Mouse (Mus musculus) kidney, embryonic 14.5 days (tissue): ENCODE measurements at regions not wholly inside any gene's neighbourhood (a gene's known extent, or its start where the extent isn't known, plus 50 kb on each side); places are given as distances from the start of the nearest gene placed in this dataset.

ENCODE experiments used
- ATAC-seq: fragments of 200-750 bp; cut with Nextera tagmentation; 2 replicates; pipeline ENCODE4 v1.8.0; 2017; ENCODE audit warnings: moderate number of reproducible peaks, mild to moderate bottlenecking, moderate TSS enrichment, moderate library complexity; ENCODE audit not compliant: low FRiP score, low TSS enrichment
- H3K27ac ChIP-seq: fragments of 300-500 bp; sonication (generic); 2 replicates; pipeline ENCODE4 v1.5.1; 2014; ENCODE audit warnings: low read depth, mild to moderate bottlenecking, low read length, moderate library complexity, mixed read lengths
- H3K27me3 ChIP-seq: fragments of 300-500 bp; sonication (generic); 2 replicates; pipeline ENCODE4 v1.6.1; 2014; ENCODE audit warnings: mild to moderate bottlenecking, low read length; ENCODE audit not compliant: control insufficient read depth, insufficient read depth
- H3K36me3 ChIP-seq: fragments of 300-500 bp; sonication (generic); 2 replicates; pipeline ENCODE4 v1.6.1; 2014; ENCODE audit warnings: low read length, mixed read lengths; ENCODE audit not compliant: control insufficient read depth, insufficient read depth
- H3K4me1 ChIP-seq: fragments of 300-500 bp; sonication (generic); 2 replicates; pipeline ENCODE4 v1.6.1; 2014; ENCODE audit warnings: low read length, mixed read lengths; ENCODE audit not compliant: control insufficient read depth, insufficient read depth
- H3K4me2 ChIP-seq: fragments of 300-500 bp; sonication (generic); replicated peaks from 2 replicates; pipeline ENCODE4 v1.6.1; 2014; ENCODE audit warnings: low read depth, mild to moderate bottlenecking, low read length
- H3K4me3 ChIP-seq: fragments of 300-500 bp; sonication (generic); 2 replicates; pipeline ENCODE4 v1.5.1; 2014; ENCODE audit warnings: mild to moderate bottlenecking, low read length
- H3K9ac ChIP-seq: fragments of 300-500 bp; sonication (generic); 2 replicates; pipeline ENCODE4 v1.6.1; 2014; ENCODE audit warnings: low read depth, mild to moderate bottlenecking, low read length, moderate library complexity
- H3K9me3 ChIP-seq: fragments of 300-500 bp; sonication (generic); 2 replicates; pipeline ENCODE4 v1.6.1; 2016; ENCODE audit warnings: low read length; ENCODE audit not compliant: control insufficient read depth
- WGBS: fragments of 180-500 bp; shearing (Covaris S2); extraction: QIAGEN DNeasy Blood & Tissue Kit; methylation state at CpG from one replicate; pipeline ENCODE4 v1.1.7; 2014; 5-methylcytosine and 5-hydroxymethylcytosine counted together

DNA sequence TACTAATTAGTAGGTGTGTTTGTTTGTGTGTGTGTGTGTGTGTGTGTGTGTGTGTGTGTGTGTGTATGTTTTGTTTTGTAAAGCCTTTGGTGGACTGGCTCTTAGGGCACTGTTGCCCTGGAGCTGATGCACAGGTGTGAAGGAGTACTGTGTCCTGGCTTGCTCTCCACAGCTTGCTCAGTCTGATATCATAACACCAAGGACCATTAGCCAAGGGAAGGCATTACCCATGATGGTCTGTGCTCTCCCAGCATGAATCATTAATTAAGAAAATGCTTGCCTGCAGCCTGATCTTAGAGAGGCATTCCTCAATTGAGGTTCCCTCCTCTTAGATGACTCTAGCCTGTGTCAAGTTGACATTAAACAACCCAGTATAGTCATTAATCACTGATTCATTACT is 54.7 kb downstream of the Spry2 start:
- Histone ChIP-seq H3K27me3 (no peaks in the 10 kb centered on the region), H3K9ac (no peak overlapping the region), H3K27ac (no peak overlapping the region), H3K4me1 (no peaks in the 10 kb centered on the region), H3K9me3 (no peaks in the 10 kb centered on the region), H3K4me2 (no peak overlapping the region), H3K4me3 (no peak overlapping the region), H3K36me3 (no peaks in the 10 kb centered on the region)
- peak; percentile 64; the same call in 1 of the 2 replicates for ATAC-seq

DNA sequence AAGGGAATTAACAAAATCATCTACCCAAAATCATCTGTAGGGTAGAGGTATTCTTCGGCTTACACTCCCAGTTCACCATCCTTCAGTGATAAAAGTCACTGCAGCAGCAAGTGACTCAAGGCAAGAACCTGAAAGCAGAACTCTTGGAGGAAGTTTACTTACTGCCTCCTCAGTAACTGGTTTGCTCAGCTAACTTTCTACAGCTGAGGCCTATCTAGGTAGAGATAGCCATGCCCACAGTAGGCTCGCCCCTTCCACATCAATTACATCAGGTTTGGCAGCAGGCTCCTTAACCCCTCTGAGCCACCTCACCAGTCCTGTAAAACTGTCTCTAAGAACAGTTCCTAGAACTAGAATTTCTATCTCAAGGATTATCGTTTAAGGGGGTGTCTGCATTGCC is 59.1 kb downstream of the Spry2 start:
- 75% methylated on average over 3 of the region's 3 CpGs for WGBS
- no peaks in the 10 kb centered on the region for H3K36me3 ChIP-seq
- H3K27me3 ChIP-seq, result no peaks in the 10 kb centered on the region
- no peaks in the 10 kb centered on the region for H3K4me1 ChIP-seq
- no peak overlapping the region for H3K4me2 ChIP-seq
- no peaks in the 10 kb centered on the region for H3K9me3 ChIP-seq
- no peak overlapping the region for H3K4me3 ChIP-seq
- ATAC-seq, result no peak
- no peak overlapping the region for H3K9ac ChIP-seq
- H3K27ac ChIP-seq, result no peak overlapping the region

GRCm38 (mm10) chr14:105830701-105831100 is 65.9 kb downstream of the Spry2 start:
- Histone ChIP-seq H3K27me3 (no peaks in the 10 kb centered on the region), H3K36me3 (no peaks in the 10 kb centered on the region), H3K4me1 (no peaks in the 10 kb centered on the region), H3K9me3 (no peaks in the 10 kb centered on the region), H3K4me2 (no peak overlapping the region), H3K4me3 (no peak overlapping the region), H3K9ac (no peak overlapping the region), H3K27ac (no peak overlapping the region)
- ATAC-seq, result no peak
- WGBS, result 93% methylated on average over 12 of the region's 12 CpGs

- H3K4me1 ChIP-seq, result no peaks in the 10 kb centered on the region
- no peaks in the 10 kb centered on the region for H3K9me3 ChIP-seq
- H3K4me3 ChIP-seq, result no peak overlapping the region
- no peak overlapping the region for H3K27ac ChIP-seq
- WGBS, result 78% methylated on average over 4 of the region's 4 CpGs
- no peak for ATAC-seq
- no peak overlapping the region for H3K4me2 ChIP-seq
- no peaks in the 10 kb centered on the region for H3K27me3 ChIP-seq
- no peaks in the 10 kb centered on the region for H3K36me3 ChIP-seq
- H3K9ac ChIP-seq, result no peak overlapping the region
Observed at GRCm38 (mm10) chr14:105830301-105830700, 66.3 kb downstream of the Spry2 start.

- H3K9me3 ChIP-seq, result no peaks in the 10 kb centered on the region
- H3K36me3 ChIP-seq, result no peaks in the 10 kb centered on the region
- H3K4me2 ChIP-seq, result no peak overlapping the region
- WGBS, result 57% methylated on average over 8 of the region's 8 CpGs
- H3K4me1 ChIP-seq, result no peaks in the 10 kb centered on the region
- H3K27ac ChIP-seq, result no peak overlapping the region
- no peak overlapping the region for H3K4me3 ChIP-seq
- no peak overlapping the region for H3K9ac ChIP-seq
- H3K27me3 ChIP-seq, result 0 out of 2 replicates have a peak, but pooled peaks cover 3% of the 10 kb centered on the region
- ATAC-seq, result peak; percentile 47; the same call in 1 of the 2 replicates
Observed at GRCm38 (mm10) chr14:105823129-105823528, 73.5 kb downstream of the Spry2 start.

DNA sequence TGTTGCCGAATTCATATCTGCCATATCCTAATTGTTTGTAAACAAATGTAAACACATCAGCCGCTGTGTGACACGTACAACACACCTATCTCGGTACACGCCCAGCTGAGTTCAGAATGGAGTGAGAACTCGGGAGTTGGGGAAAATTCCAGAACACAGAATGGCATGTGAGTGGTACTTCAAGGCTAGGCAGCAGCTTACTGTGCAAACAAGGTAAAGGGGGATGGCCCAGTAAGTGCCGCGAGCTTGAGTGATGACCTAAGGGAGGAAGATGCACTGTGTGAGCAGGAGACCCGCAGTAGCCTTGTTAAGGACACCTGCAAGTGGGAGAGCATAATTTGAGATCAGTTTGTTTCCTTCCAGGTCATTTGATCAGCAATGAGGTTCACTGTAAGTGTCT is 74.0 kb downstream of the Spry2 start:
- Histone ChIP-seq H3K27me3 (0 out of 2 replicates have a peak, but pooled peaks cover 3% of the 10 kb centered on the region), H3K9me3 (no peaks in the 10 kb centered on the region), H3K4me1 (no peaks in the 10 kb centered on the region), H3K27ac (no peak overlapping the region), H3K36me3 (no peaks in the 10 kb centered on the region), H3K4me2 (no peak overlapping the region), H3K9ac (no peak overlapping the region), H3K4me3 (no peak overlapping the region)
- WGBS, result 76% methylated on average over 9 of the region's 9 CpGs
- peak; percentile 45; the same call in 1 of the 2 replicates for ATAC-seq

GRCm38 (mm10) chr14:105819534-105819933 is 77.1 kb downstream of the Spry2 start:
- H3K9ac ChIP-seq, result no peak overlapping the region
- H3K4me1 ChIP-seq, result 0 out of 2 replicates have a peak, but pooled peaks cover 4% of the 10 kb centered on the region
- 93% methylated on average over 2 of the region's 2 CpGs for WGBS
- no peaks in the 10 kb centered on the region for H3K36me3 ChIP-seq
- 0 out of 2 replicates have a peak, but pooled peaks cover 3% of the 10 kb centered on the region for H3K27me3 ChIP-seq
- ATAC-seq, result no peak
- no peak overlapping the region for H3K4me2 ChIP-seq
- no peaks in the 10 kb centered on the region for H3K9me3 ChIP-seq
- H3K4me3 ChIP-seq, result no peak overlapping the region
- no peak overlapping the region for H3K27ac ChIP-seq

GRCm38 (mm10) chr14:105818841-105819240 is 77.8 kb downstream of the Spry2 start:
- no peaks in the 10 kb centered on the region for H3K9me3 ChIP-seq
- WGBS, result 93% methylated on average over 3 of the region's 3 CpGs
- no peak for ATAC-seq
- 0 out of 2 replicates have a peak, but pooled peaks cover 3% of the 10 kb centered on the region for H3K27me3 ChIP-seq
- 0 out of 2 replicates have a peak, but pooled peaks cover 4% of the 10 kb centered on the region for H3K4me1 ChIP-seq
- no peak overlapping the region for H3K9ac ChIP-seq
- H3K36me3 ChIP-seq, result no peaks in the 10 kb centered on the region
- H3K4me2 ChIP-seq, result no peak overlapping the region
- H3K27ac ChIP-seq, result no peak overlapping the region
- no peak overlapping the region for H3K4me3 ChIP-seq

- Histone ChIP-seq H3K4me1 (0 out of 2 replicates have a peak, but pooled peaks cover 4% of the 10 kb centered on the region), H3K27me3 (no peaks in the 10 kb centered on the region), H3K4me2 (no peak overlapping the region), H3K4me3 (no peak overlapping the region), H3K9ac (no peak overlapping the region), H3K36me3 (no peaks in the 10 kb centered on the region), H3K27ac (no peak overlapping the region), H3K9me3 (no peaks in the 10 kb centered on the region)
- WGBS, result 96% methylated on average over 6 of the region's 6 CpGs
- ATAC-seq, result 0 out of 2 replicates have a peak, but pooled peaks have one; percentile 8
Observed at GRCm38 (mm10) chr14:105817481-105817880, 79.1 kb downstream of the Spry2 start.
